Mouse (Mus musculus): Measurements from ENCODE around the gene Trim47. TPM values are rescaled to one million over a fixed set of nuclear protein-coding genes. Genes with fewer than 3 reads are reported as not detected.

Trim47 gene
- polyA plus RNA-seq (2015; fragmentation: Nextera tagmentation; extraction: Ambion mirVana): 10.9 and 11.6 TPM in 2 replicates

DNA sequence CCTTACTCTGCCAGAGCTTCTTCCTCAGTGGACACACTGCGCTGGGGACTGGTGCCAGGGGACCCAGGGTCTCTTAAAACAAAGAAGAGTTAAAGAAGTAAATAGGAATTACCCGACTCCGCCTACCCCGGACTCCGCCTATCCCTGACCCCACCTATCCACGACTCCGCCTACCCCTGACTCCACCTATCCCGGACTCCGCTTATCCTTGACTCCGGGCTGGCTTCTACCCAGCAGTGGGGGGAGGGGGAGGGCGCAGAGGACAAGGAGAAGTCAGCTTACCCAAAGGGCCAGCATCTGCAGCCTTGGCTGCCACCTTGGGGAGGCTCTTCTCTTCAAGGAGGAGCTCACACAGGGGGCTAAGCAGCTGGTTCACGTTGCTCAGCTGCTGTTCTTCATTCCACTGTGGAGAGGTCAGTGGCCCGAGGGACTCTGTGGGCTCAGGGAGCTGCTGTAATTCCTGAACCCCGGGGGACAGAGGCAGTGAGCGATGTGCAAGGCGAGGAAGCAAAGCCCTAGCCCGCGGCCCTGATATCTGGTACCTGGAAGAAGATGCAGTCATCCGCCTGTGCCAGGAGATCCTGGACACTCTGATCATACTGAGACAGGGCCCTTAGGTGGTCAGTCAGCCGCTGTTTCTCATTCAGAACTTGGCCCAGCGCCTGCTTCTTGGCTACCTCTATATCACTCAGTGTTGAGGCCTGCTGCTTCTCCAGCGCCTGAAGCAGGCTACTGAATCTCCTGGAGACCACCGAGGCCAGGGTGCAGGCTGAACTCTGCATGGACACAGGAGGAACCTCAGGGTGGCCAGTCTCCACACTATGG lies at the start of gene Trim47:
Trim47 (minus strand) TSS at position 55 of the 825 bp plus-strand sequence.
- Histone ChIP-seq H3K9me3 (no peaks in the 10 kb centered on the region), H3K4me2 (peak within 1 kb of the TSS; percentile 15; the same call in 1 of the 2 replicates), H3K4me3 (no peak within 1 kb of the TSS), H3K9ac (no peak within 1 kb of the TSS), H3K27ac (replicated peaks) (peak within 1 kb of the TSS; percentile 53; the same call in 1 of the 2 replicates), H3K36me3 (peaks cover 14% of the 10 kb centered on the region), H3K27me3 (no peaks in the 10 kb centered on the region), H3K4me1 (replicated peaks) (peaks cover 42% of the 10 kb centered on the region)
- ATAC-seq (ENCODE audit: low FRiP score, low read depth): no peak
- 29% methylated on average over 23 of the region's 23 CpGs for WGBS

DNA sequence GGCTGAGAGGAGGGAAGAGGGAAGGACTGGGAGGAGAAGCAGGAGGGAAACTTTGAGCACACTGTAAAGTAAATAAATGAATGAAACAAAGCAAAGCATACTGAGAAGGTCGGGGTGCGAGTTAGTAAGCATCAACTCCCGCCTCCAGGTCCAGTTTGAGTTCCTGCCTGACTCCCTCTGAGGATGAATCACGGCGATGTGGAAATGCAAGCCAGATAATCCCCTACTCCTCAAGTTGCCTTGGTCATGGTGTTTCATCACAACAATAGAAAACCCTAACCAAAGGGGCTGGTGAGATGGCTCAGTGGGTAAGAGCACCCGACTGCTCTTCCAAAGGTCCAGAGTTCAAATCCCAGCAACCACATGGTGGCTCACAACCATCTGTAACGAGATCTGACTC lies 49.0 kb upstream of the Trim47 start:
- no peak overlapping the region for H3K9ac ChIP-seq
- no peaks in the 10 kb centered on the region for H3K27me3 ChIP-seq
- no peaks in the 10 kb centered on the region for H3K4me1 ChIP-seq (replicated peaks)
- WGBS: 85% methylated on average over 7 of the region's 7 CpGs
- H3K9me3 ChIP-seq: no peaks in the 10 kb centered on the region
- H3K4me2 ChIP-seq: no peak overlapping the region
- H3K4me3 ChIP-seq: no peak overlapping the region
- H3K36me3 ChIP-seq: peaks cover 88% of the 10 kb centered on the region
- ATAC-seq (ENCODE audit: low FRiP score, low read depth): no peak
- H3K27ac ChIP-seq (replicated peaks): no peak overlapping the region

DNA sequence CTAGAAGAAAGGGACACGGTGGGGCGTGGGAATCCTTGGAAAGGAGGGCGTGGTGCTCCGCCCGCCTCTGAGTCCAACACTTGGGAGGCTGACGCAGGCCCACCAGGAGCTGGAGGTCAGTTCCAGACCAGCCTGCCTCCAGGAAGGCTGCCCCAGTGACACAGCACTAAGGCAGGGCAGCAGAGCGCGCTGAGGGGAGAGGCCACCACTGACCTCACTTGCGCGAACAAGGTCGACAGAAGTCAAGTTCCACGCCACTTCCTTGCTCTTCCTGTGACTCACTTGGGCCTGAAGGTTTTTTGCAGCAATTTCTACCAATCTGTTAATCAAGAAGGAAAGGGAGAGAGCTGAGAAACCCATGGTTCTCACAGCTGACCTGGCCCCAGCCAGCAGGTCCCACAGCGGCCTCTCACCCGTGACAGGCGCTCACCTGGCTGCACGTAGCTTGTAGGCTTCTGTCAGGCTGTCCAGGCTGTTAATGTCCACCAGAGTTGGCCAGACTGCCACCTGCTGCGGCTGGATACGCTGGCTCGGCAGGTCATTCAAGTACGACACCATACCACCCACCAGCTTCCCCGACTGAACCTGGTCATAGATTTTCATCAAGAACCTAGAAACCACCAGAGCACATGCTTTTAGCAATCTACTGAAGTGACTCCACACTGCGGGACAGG lies 47.9 kb upstream of the Trim47 start:
- no peak for ATAC-seq (ENCODE audit: low FRiP score, low read depth)
- H3K4me1 ChIP-seq (replicated peaks): no peaks in the 10 kb centered on the region
- no peaks in the 10 kb centered on the region for H3K27me3 ChIP-seq
- no peak overlapping the region for H3K4me2 ChIP-seq
- H3K9ac ChIP-seq: no peak overlapping the region
- H3K9me3 ChIP-seq: no peaks in the 10 kb centered on the region
- H3K36me3 ChIP-seq: peaks cover 79% of the 10 kb centered on the region
- 91% methylated on average over 22 of the region's 22 CpGs for WGBS
- no peak overlapping the region for H3K27ac ChIP-seq (replicated peaks)
- H3K4me3 ChIP-seq: no peak overlapping the region

DNA sequence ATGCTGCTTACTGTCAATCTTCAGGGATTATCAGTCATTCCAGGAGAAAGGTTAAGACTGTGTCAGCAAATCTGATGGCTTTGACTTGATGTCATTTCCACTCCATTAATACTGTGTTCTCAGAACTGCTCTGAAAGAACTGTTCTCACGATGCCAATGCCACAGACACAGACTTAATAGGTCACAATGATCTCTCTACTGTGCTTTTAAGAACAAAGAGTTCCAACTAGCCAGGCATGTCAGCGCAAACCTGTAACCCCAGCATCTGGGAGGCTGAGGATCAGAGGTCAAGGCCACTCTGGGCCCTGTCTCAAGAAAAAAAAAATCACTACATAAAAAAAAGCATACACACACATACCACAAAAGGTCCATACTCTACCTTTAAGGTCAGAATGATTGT lies 44.9 kb upstream of the Trim47 start:
- Histone ChIP-seq H3K27me3 (no peaks in the 10 kb centered on the region), H3K4me2 (no peak overlapping the region), H3K9me3 (no peaks in the 10 kb centered on the region), H3K4me1 (replicated peaks) (peaks cover 8% of the 10 kb centered on the region), H3K27ac (replicated peaks) (no peak overlapping the region), H3K9ac (no peak overlapping the region), H3K4me3 (no peak overlapping the region), H3K36me3 (peaks cover 54% of the 10 kb centered on the region)
- ATAC-seq (ENCODE audit: low FRiP score, low read depth): no peak
- 76% methylated on average over 2 of the region's 2 CpGs for WGBS

DNA sequence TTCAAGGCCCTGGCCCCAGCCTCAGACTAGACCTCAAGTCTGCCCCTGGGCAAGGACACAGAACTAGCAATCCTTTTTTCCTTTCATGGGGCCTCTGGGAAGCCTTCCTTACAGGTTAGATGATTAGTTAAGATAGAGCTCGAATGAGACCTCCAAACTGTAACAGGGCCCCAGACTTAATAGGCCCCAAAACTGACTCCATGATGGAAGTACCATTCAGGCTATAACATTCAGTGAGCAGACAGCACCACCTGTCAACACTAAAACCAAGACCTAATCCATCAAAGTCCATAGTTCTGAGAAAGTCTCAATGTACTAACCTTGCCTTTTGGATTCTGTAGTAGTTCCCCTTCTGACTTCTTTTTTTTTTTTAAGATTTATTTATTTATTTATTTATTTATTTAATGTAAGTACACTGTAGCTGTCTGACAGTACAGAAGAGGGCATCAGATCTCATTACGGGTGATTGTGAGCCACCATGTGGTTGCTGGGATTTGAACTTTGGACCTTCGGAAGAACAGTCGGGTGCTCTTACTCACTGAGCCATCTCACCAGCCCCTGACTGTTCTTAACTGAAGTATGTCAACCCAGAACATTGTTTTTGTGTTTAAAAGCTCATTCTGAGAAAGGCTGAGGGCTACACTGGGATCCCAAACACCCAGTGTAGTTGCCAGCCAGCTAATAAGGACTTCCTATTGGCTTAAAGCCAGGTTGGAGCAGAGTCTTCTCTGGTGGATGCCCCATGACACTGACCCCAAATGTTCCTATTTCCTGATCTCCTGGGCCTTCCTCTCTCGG lies 43.2 kb upstream of the Trim47 start:
- H3K9me3 ChIP-seq: no peaks in the 10 kb centered on the region
- no peak overlapping the region for H3K4me3 ChIP-seq
- WGBS: 89% methylated on average over 5 of the region's 5 CpGs
- no peak for ATAC-seq (ENCODE audit: low FRiP score, low read depth)
- no peak overlapping the region for H3K9ac ChIP-seq
- H3K4me1 ChIP-seq (replicated peaks): peaks cover 23% of the 10 kb centered on the region
- H3K36me3 ChIP-seq: peaks cover 39% of the 10 kb centered on the region
- no peak overlapping the region for H3K4me2 ChIP-seq
- H3K27me3 ChIP-seq: no peaks in the 10 kb centered on the region
- no peak overlapping the region for H3K27ac ChIP-seq (replicated peaks)

DNA sequence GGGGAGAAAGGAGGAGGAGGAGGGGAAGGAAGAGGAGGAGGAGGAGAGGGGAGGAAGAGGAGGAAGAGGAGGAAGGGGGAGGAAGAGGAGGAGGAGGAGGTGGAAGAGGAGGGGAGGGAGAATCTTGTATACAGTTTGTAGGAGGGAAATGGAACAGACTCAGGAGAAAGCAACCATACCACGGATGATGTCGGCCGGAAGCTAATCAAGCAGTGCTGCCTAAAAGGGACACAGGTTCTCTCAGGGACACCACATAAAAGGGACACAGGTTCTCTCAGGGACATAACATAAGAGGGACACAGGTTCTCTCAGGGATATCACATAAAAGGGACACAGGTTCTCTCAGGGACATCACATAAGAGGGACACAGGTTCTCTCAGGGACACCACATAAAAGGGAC lies 42.2 kb upstream of the Trim47 start:
- Histone ChIP-seq H3K27me3 (no peaks in the 10 kb centered on the region), H3K36me3 (peaks cover 35% of the 10 kb centered on the region), H3K4me1 (replicated peaks) (peaks cover 23% of the 10 kb centered on the region), H3K9ac (no peak overlapping the region), H3K4me2 (no peak overlapping the region), H3K4me3 (no peak overlapping the region), H3K27ac (replicated peaks) (no peak overlapping the region), H3K9me3 (no peaks in the 10 kb centered on the region)
- ATAC-seq (ENCODE audit: low FRiP score, low read depth): no peak
- WGBS: 84% methylated on average over 3 of the region's 3 CpGs

DNA sequence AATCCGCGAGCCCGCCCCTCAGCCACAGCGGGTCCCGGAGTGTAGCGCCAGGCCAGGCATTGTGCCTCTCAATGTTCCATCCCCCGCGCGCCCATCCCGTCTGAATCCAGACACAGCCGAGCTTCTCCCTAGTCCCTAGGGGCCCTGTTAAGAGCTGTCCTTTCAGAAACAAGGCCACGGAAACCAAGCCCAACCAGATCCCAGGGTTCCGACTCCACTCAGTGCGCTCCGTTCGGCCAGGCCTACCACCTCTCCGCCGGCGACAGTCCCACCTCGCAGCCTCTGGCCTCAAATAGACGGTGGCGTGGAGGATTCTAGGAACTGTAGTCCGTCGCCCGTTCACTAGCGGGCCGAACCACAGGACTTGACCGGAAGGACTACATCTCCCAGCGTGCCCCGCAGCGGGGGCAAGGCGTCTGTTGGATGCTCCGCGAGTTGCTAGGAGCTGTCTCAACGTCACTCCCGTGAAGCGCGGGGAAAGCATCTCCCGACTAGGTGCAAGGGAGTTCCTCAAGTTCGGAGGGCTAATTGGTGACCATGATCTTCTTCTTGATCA lies 41.0 kb upstream of the Trim47 start, which contains the start of gene Fbf1:
Fbf1 (minus strand) TSS at position 283 of the 556 bp plus-strand sequence.
- H3K9me3 ChIP-seq: no peaks in the 10 kb centered on the region
- H3K4me3 ChIP-seq: peak within 1 kb of the TSS; percentile 81
- under 1% methylated on average over 40 of the region's 40 CpGs for whole genome bisulfite sequencing
- H3K9ac ChIP-seq: peak within 1 kb of the TSS; percentile 74
- no peaks in the 10 kb centered on the region for H3K27me3 ChIP-seq
- ATAC-seq (ENCODE audit: low FRiP score, low read depth): peak; percentile 98
- H3K4me2 ChIP-seq: peak within 1 kb of the TSS; percentile 83
- H3K27ac ChIP-seq (replicated peaks): peak within 1 kb of the TSS; percentile 91
- H3K36me3 ChIP-seq: peaks cover 27% of the 10 kb centered on the region
- H3K4me1 ChIP-seq (replicated peaks): peaks cover 29% of the 10 kb centered on the region

DNA sequence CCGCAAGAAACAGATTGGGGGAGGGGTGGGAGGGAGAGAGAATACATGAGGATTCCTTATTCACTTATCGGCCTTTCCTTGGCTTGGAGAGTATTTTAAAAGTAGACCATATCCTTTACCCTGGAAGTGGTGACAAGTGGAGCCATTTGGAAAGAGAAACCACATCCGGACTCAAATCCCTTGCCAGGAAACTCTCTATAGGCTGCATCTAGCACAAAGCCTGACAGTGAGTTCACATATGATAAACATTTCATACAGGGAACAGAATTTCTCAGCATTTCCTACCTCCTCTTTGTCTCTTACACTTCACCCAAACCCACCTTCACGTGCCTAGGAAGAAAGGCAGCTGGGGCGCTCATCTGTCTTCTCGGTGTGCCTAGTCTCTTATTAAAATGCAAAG lies 40.2 kb upstream of the Trim47 start:
- Histone ChIP-seq H3K4me1 (replicated peaks) (peaks cover 35% of the 10 kb centered on the region), H3K27ac (replicated peaks) (peak overlapping the region; percentile 91), H3K4me3 (peak overlapping the region; percentile 81), H3K9ac (peak overlapping the region; percentile 74), H3K4me2 (peak overlapping the region; percentile 83), H3K36me3 (peaks cover 20% of the 10 kb centered on the region), H3K9me3 (no peaks in the 10 kb centered on the region), H3K27me3 (no peaks in the 10 kb centered on the region)
- 4% methylated on average over 6 of the region's 6 CpGs for WGBS
- ATAC-seq (ENCODE audit: low FRiP score, low read depth): no peak

DNA sequence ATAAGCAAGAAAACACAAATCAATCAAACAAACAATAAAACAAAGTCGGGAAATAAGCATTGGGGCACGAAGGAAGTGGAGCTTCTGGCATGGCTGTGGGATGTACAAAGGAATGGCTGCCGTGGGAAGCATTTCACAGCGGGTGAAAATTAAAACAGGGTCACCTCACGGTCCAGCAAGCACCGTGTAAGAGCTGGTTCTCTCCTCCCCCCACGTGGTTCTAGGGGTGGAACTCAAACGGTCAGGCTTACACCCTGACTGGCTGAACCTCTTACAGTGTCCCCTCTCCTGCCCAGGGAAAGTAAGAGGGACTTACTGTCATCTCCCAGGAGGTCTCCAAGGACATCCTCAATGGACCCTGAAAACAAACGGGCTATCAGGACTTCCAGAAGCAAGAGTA lies 36.0 kb upstream of the Trim47 start:
- H3K9ac ChIP-seq: no peak overlapping the region
- H3K27ac ChIP-seq (replicated peaks): no peak overlapping the region
- H3K36me3 ChIP-seq: peaks cover 32% of the 10 kb centered on the region
- no peaks in the 10 kb centered on the region for H3K27me3 ChIP-seq
- no peak overlapping the region for H3K4me3 ChIP-seq
- H3K4me1 ChIP-seq (replicated peaks): peaks cover 32% of the 10 kb centered on the region
- 15% methylated on average over 9 of the region's 9 CpGs for WGBS
- no peak overlapping the region for H3K4me2 ChIP-seq
- no peaks in the 10 kb centered on the region for H3K9me3 ChIP-seq
- no peak for ATAC-seq (ENCODE audit: low FRiP score, low read depth)

DNA sequence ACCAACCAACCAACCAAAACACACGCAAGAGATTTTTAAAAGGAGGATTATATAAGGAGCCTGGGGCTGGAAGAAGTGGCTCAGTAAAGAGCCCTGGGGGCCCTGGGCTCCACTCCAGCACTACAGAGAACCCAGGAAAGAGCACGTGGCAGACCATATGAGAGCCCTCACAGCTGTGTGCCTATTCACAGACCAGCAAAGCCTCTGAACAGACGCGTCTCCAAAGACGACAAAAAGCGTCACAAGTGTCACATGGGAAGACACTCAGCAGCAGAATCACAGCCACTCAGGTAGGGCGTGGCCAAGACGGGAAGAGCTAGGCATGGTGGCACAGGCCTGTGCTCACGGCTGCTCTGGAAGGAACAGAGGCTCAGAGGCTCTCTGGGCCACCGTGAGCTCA lies 35.1 kb upstream of the Trim47 start:
- Histone ChIP-seq H3K27ac (replicated peaks) (no peak overlapping the region), H3K9ac (no peak overlapping the region), H3K4me1 (replicated peaks) (peaks cover 31% of the 10 kb centered on the region), H3K9me3 (no peaks in the 10 kb centered on the region), H3K27me3 (no peaks in the 10 kb centered on the region), H3K4me3 (no peak overlapping the region), H3K4me2 (no peak overlapping the region), H3K36me3 (peaks cover 40% of the 10 kb centered on the region)
- WGBS: 54% methylated on average over 10 of the region's 10 CpGs
- 0 out of 2 replicates have a peak, but pooled peaks have one; percentile 31 for ATAC-seq (ENCODE audit: low FRiP score, low read depth)

DNA sequence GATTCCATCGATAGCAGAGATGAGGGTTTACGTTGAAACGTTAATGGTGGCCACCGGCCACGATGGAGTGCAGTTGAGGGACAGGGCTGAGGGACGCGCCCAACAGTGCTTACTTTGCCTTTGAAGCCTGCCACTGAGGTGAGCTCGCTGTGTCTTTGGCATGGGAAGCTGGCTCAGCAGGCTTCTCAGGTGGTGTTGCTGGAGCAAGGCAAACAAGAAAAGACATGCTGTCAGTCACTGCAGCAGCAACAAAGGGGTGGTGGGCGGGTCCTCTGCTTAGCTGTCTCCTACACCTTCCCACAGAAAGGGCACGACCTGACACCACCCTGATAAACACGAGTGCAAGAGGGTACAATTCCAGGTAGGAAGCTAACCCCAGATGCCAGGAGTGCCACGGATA lies 34.3 kb upstream of the Trim47 start:
- Histone ChIP-seq H3K27me3 (no peaks in the 10 kb centered on the region), H3K4me3 (no peak overlapping the region), H3K9ac (no peak overlapping the region), H3K4me1 (replicated peaks) (peaks cover 23% of the 10 kb centered on the region), H3K27ac (replicated peaks) (no peak overlapping the region), H3K36me3 (peaks cover 48% of the 10 kb centered on the region), H3K4me2 (no peak overlapping the region), H3K9me3 (no peaks in the 10 kb centered on the region)
- no peak for ATAC-seq (ENCODE audit: low FRiP score, low read depth)
- 68% methylated on average over 12 of the region's 12 CpGs for WGBS
